Mouse (Mus musculus) kidney, adult 2 months (tissue): Measurements from ENCODE around the gene Egln3.

Source experiments
- CTCF ChIP-seq: fragments of 200-500 bp; conservative IDR thresholded peaks from 2 replicates; pipeline ENCODE4 v1.5.1; 2011; ENCODE audit warnings: low read depth, mild to moderate bottlenecking, control low read depth, low read length, moderate library complexity, mixed read lengths; ENCODE audit not compliant: insufficient read depth, insufficient read length
- POLR2A ChIP-seq: fragments of 200-500 bp; IDR thresholded peaks from one replicate; pipeline ENCODE4 v1.6.1; 2011; ENCODE audit warnings: low read depth, low read length, control low read depth

GRCm38 (mm10) chr12:54208433-54209181 is 4.9 kb upstream of the Egln3 start:
- TF ChIP-seq CTCF (no peak), POLR2A (no peak)
